Mouse (Mus musculus) cerebellum, postnatal 14 days (tissue): ENCODE data around the gene Hyal2.

ENCODE experiments used
- DNase-seq, 2 experiments: peaks; one replicate each; pipeline ENCODE4 v3.0.0; 2021; ENCODE audit warnings: mixed read lengths in 2 of 2

Gene Hyal2

DNA sequence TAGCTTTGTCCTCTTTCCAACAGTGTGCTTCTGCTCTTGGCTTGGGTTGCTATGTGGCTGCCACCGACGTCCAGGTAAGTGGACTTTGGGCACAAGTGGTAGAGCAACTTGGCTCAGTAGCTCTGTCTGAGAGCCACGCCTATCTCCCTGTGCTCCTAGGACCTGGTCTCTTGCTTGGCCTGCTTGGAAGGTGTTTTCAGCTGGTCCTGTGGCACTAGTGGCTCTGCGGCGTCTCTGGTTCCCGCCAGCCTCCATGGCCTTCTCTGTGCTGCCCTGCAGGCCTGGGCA lies 23.0 kb downstream of the Hyal2 start:
- DNase-seq, result no peak

DNA sequence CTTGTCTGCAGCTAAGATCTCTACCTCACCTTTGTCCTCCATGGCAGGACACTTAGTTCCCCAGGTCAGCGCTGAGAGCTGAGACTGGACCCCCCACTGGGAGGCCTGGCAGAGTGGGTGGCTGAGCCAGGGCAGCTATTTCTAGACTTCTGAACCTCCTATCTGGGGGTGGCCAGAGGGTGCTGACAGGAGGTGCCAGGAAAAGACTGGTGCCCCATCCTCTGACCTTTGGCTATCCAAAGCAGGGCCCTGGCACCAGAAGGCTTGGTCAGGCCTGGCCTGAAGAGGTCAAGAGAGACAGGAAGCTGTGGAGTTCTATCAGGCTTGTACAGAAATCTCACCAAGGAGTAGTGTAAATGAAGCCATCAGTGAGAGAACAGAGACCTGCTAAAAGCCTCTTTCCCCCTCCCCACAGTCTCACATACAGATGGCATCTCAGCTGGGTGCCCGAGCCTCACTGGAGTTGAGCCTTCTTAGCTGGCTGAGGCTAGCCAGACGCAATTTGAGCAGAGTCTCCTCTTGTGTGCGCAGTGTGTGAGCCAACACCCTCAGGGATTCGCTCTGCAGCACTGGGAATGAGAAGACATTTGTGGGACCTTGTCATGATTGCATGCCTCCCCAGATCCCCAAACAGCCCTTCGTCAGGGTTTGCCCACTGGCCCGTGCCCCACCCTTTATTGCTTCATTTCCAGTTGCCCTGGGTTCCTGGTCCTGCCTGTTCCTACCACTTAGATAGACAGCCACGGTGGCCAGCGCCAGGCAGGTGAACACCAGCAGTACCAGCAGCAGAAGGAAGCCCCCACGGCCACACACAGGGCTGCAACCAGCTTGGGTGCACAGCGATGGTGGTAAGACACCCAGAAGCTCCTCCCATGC lies 25.6 kb downstream of the Hyal2 start:
- DNase-seq, result peak; percentile 89 to 91

- DNase-seq, result no peak
Measured at GRCm38 (mm10) chr9:107594281-107595062, 26.7 kb downstream of the Hyal2 start.

DNA sequence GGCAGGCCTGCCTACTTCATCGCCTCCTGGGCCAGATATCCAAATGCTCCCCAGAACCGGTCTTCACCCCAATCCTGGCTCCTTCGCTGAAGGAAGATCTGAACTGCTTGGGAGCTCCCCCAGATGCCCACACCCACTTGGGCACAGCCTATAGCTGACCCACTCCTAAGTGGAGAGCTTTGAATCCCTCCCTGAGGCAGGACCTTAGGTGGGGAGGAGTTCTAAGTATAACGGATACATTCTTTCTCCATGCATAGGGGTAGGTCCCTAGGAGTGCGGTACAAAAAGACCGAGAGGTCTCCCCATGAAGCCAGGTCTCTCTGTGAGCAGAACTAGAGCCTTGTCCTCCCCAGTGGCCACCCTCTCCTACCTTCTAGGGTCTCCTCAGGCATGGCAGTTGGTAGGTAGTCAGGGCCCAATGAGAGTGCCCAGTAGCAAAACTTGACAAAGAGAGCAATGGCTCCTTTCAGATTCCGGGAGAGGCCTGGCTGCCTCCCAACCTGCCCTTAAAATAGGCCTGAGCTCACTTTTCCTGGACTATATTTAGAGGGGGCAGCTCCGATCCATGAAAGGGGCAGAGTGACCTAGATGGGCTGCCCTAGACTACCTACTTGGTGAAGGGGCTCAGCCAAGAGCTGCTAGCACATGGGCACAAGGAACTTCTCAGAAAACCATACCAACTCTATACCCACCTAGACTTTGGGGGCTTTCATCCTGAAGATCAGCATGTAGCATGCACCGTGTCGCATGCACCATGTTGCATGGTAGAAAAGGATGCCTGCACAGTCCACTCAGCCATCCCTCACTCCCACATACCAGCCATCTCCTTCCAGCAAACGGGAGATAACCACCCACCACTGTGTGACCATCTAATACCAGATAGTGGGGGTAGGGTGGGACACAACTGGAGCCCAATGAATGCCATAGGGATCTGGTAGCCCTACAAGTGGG lies 29.1 kb downstream of the Hyal2 start:
- DNase-seq, result no peak

DNA sequence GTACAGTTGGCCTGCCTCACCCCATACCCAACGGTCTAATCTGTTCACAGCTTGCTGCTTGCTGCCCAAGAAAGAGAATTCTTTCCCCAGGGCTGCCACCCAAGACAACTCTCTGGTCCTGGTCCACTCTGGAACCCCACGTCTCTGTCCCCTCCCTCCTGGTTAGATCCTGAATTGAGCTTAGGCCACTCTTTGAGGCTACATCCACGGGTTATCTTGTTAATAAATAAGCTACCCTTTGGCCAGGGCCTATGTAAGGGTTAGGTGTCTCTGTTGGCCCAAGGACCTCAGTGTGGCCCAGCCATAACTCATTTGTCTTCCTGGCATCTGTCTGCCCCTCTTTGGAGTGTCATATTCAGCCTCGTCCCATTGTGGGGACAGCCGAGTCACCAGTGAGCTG lies 30.6 kb downstream of the Hyal2 start:
- no peak for DNase-seq

- no peak for DNase-seq
Measured at GRCm38 (mm10) chr9:107599433-107599832, 31.7 kb downstream of the Hyal2 start.

- DNase-seq, result peak; percentile 72 to 74
Measured at GRCm38 (mm10) chr9:107599842-107600241, 32.1 kb downstream of the Hyal2 start.

GRCm38 (mm10) chr9:107600745-107601144 lies 33.0 kb downstream of the Hyal2 start:
- peak in 1 of 2 experiments; percentile 73 for DNase-seq

DNA sequence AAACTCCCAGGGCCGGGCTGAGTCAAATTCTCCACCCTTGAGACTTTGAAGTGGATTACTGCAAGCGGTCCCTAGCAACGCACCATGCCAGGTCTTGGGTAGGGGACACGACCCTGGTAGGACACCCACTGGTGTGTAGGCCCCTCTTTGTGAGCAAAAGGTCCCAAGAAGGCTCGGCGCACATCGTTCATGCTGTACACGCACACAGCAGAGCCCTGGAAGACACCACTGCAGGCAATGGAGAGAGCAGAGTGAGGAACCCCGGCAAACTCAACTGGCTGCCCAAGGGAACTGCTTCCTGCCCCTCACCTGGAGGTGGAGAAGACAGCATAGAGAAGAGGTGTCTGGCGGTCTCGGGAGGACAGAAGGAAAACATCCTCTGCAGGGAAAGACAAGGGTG lies 33.5 kb downstream of the Hyal2 start:
- DNase-seq, result no peak

- peak; percentile 98 to 100 for DNase-seq
Measured at GRCm38 (mm10) chr9:107602068-107602648, 34.4 kb downstream of the Hyal2 start.

DNA sequence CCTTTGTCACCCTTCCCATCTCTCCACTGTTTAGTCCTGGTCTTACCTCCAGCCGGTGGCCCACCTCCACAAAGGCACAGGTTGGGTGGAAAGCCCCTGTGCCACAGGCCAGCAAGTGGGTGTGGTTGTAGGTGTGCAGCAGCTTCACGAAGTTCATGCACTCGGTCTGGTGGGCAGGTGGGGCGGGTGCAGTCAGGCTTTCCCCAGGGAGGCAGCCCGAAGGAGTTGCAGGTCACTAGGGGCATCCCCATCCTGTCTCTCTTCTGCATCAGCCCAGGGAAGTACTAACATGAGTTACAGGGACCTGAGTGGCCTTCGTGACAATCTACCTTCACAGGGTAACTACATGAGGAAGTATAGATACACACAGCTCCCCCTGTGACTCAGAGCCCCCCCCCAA lies 35.5 kb downstream of the Hyal2 start:
- no peak for DNase-seq

- no peak for DNase-seq
Measured at GRCm38 (mm10) chr9:107605041-107605661, 37.4 kb downstream of the Hyal2 start.

DNA sequence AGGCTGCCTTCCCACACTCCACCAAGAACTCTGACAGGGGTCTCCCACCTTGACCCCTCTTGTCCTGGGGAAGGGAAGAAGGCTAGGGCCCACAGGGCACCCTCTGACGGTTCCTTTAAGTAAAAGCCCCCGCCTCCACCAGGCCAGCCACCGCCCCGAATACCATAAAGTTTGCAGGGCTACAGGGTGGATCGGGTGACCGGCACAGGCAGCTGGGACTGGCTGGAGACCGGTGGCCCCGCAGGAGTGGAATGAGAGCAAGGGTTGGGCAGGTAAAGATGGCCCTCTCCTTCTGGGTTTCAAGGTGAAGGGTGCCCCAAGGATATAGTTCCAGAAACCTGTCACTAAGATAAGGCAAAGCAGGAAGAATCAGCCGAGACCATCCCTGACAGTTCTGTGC lies 38.8 kb downstream of the Hyal2 start:
- no peak for DNase-seq

GRCm38 (mm10) chr9:107607036-107607435 lies 39.3 kb downstream of the Hyal2 start:
- no peak for DNase-seq

- DNase-seq, result no peak
Measured at GRCm38 (mm10) chr9:107607653-107608245, 40.0 kb downstream of the Hyal2 start.

DNA sequence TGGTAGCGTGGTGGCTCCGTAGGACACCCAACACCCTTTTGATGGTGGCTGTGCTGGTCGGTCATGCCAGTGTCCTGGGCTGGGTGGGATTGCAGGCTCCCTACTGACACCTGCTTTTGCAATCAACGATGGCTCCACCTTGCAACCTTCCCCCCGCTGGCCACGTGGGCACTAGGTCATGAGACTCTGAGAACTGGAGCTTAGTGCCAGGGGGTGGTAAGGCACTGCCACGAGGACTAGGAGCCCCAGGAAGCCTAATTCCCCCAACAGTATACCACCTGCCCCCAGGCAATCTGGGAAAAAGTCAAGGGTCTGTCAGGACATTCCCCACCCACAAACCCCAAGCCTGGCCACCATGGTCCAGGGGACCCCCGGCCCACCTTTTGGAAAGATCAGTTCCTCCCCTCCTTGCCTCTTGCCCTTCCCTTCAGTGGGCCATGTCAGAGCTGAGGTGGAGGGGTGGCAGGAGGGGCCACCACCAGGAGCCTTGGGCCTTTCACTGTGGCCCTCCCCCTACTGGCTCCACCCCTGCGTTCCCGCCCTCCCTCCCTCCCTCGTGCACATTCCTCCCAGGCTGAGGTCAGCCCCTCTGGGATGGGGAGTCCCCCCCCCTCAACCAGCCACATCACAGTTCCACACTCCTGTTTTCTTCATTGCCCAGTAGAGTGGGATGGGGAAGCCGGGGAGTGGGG lies 41.1 kb downstream of the Hyal2 start, which contains the start of gene Sema3b:
Sema3b (minus strand) TSS at position 489 of the 692 bp plus-strand sequence.
- DNase-seq, result no peak

DNA sequence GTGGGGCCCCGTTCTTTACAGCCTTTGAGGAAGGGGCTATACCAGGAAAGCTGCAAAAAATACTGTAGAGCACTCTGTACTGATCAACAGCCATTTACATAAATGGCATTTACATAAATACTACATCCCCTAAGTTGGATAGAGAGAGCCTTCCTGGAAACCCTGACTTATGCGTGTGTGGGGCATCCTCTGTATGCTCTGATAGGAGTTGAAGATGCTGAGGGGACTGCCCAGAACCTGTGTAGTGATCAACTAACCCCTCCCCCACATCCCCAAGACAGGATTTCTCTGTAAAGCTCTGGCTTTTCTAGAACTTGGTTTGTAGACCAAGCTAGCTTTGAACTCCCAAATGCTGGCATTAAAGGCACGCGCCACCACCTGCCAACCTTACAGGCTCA lies 41.7 kb downstream of the Hyal2 start:
- DNase-seq, result no peak

DNA sequence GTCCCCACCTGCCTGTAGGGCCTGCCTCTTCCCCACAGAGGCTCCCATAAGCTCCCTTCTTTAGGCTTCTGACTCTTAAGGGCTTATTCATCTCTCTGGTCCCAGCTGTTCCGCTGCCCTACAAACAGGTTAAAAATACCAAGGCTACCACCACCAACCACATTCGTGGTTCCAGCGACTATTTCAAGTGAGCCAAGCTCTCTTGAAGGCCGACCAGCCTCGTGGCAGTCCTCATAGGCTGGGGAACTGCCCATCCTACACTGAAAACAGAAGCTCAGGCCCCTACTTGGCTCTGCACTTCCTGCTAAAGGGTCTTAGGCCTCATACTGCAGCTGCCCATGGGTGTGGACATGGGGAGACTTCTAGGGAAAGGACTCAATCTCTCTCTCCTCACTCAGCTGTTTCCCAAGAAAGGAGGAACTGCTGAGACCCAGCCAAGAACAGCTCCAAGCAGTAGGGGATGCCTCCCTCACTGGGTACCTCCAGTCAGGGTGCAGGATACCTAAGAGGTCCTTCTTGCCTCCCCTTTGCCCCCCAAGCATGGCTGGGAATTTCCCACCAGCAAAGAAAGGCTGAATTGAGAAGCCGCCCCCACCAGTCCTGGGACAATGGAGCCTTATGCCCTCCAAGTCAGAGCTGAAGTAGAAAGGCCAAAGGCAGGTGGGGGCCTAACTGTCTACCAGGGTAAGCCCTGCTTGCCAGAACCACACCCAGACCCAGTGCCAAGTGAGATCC lies 43.9 kb downstream of the Hyal2 start:
- DNase-seq, result no peak

- peak; percentile 100 for DNase-seq
Measured at GRCm38 (mm10) chr9:107612191-107612944, 44.6 kb downstream of the Hyal2 start.
